Mouse (Mus musculus) liver, embryonic 14.5 days (tissue): ENCODE data around the gene Il22. TPM values are rescaled to one million over a fixed set of nuclear protein-coding genes. Genes with fewer than 3 reads are reported as not detected.
A peak's percentile ranks its signal among the peaks of the same experiment; 100 is the strongest.

ENCODE experiments used
- ATAC-seq: fragments of 200-750 bp; cut with Nextera tagmentation; 2 replicates; pipeline ENCODE4 v1.8.0; 2017; ENCODE audit warnings: moderate number of reproducible peaks, mild to moderate bottlenecking, moderate library complexity; ENCODE audit not compliant: insufficient read depth
- DNase-seq, 3 experiments: peaks; one replicate each; pipeline ENCODE4 v3.0.0-alpha.2; 2012 to 2013; ENCODE audit warnings: low read depth in 3 of 3, low spot score in 3 of 3
- H3K27ac ChIP-seq: fragments of 300-500 bp; sonication (generic); 2 replicates; pipeline ENCODE4 v1.5.1; 2014; ENCODE audit warnings: moderate library complexity, mild to moderate bottlenecking, control low read depth, inconsistent platforms
- H3K27me3 ChIP-seq: fragments of 300-500 bp; sonication (generic); 2 replicates; pipeline ENCODE4 v1.6.1; 2014; ENCODE audit warnings: mild to moderate bottlenecking, low read length, moderate library complexity; ENCODE audit not compliant: control insufficient read depth, insufficient read depth
- H3K36me3 ChIP-seq: fragments of 300-500 bp; sonication (generic); replicated peaks from 2 replicates; pipeline ENCODE4 v1.6.1; 2014; ENCODE audit warnings: low read depth; ENCODE audit not compliant: control insufficient read depth, insufficient read depth
- H3K4me1 ChIP-seq, 2 experiments: fragments of 200-500 bp in 1 of 2; fragments of 300-500 bp in 1 of 2; sonication (generic) in 1 of 2; replicated peaks; 2 replicates each; pipeline ENCODE4 v1.6.1; 2012 to 2014; ENCODE audit warnings: antibody characterized with exemption in 1 of 2, inconsistent platforms in 1 of 2, low read length in 1 of 2; ENCODE audit not compliant: control insufficient read depth in 2 of 2, insufficient read depth in 2 of 2
- H3K4me2 ChIP-seq: fragments of 300-500 bp; sonication (generic); 2 replicates; pipeline ENCODE4 v1.6.1; 2014; ENCODE audit warnings: low read depth, mild to moderate bottlenecking, control low read depth, moderate library complexity
- H3K4me3 ChIP-seq, 2 experiments: fragments of 200-500 bp in 1 of 2; fragments of 300-500 bp in 1 of 2; sonication (generic) in 1 of 2; 2 replicates each; pipeline ENCODE4 v1.5.1; 2012 to 2014; ENCODE audit warnings: low read depth in 2 of 2, low read length in 2 of 2, mild to moderate bottlenecking in 2 of 2, control low read depth in 1 of 2, inconsistent platforms in 1 of 2, moderate library complexity in 1 of 2; ENCODE audit not compliant: insufficient read depth in 1 of 2
- H3K9ac ChIP-seq: fragments of 300-500 bp; sonication (generic); replicated peaks from 2 replicates; pipeline ENCODE4 v1.6.1; 2014; ENCODE audit warnings: mild to moderate bottlenecking, control low read depth, moderate library complexity
- H3K9me3 ChIP-seq: fragments of 300-500 bp; sonication (generic); 2 replicates; pipeline ENCODE4 v1.6.1; 2016; ENCODE audit warnings: low read length, mixed read lengths; ENCODE audit not compliant: control insufficient read depth
- CTCF ChIP-seq: IDR thresholded peaks from 2 replicates; pipeline ENCODE4 v1.5.1; 2016; ENCODE audit warnings: antibody characterized with exemption, low read depth, control low read depth
- EP300 ChIP-seq: IDR thresholded peaks from 2 replicates; pipeline ENCODE4 v1.6.1; 2016; ENCODE audit warnings: antibody characterized with exemption, low read depth
- WGBS: fragments of 180-500 bp; shearing (Covaris S2); extraction: QIAGEN DNeasy Blood & Tissue Kit; methylation state at CpG from one replicate; pipeline ENCODE4 v1.1.7; 2014; ENCODE audit not compliant: insufficient replicate concordance; 5-methylcytosine and 5-hydroxymethylcytosine counted together
- polyA plus RNA-seq, 2 experiments: library from polyadenylated mRNA; depleted of rRNA in 1 of 2; stranded (reverse) in 1 of 2; unstranded in 1 of 2; fragments of >200 nt; fragmentation: Nextera tagmentation in 1 of 2; extraction: Ambion mirVana in 1 of 2; gene quantifications; 2 replicates each; pipeline versions ENCODE4 v1.2.1 to v1.2.3; 2012 to 2014

Gene Il22
- polyA plus RNA-seq (2012; rRNA removed) (not detected in 2 replicates), polyA plus RNA-seq (2014; fragmentation: Nextera tagmentation; extraction: Ambion mirVana) (not detected in 2 replicates)

- no peaks in the 10 kb centered on the region for H3K4me1 ChIP-seq
- H3K4me3 ChIP-seq = no peak within 1 kb of the TSS
- no peaks in the 10 kb centered on the region for H3K36me3 ChIP-seq
- ATAC-seq (no peak), DNase-seq (no peak)
- no peaks in the 10 kb centered on the region for H3K9me3 ChIP-seq
- WGBS = 64% methylated on average over 4 of the region's 4 CpGs
- H3K4me2 ChIP-seq = no peak within 1 kb of the TSS
- no peak within 1 kb of the TSS for H3K9ac ChIP-seq
- no peaks in the 10 kb centered on the region for H3K27me3 ChIP-seq
- TF ChIP-seq CTCF = no peak
- no peak for TF ChIP-seq EP300
- H3K27ac ChIP-seq = no peak within 1 kb of the TSS
These were observed at the start of gene Il22 for GRCm38 (mm10) chr10:118204642-118205041. Gene Il22, plus strand, starts transcription at chr10:118204942.

- no peaks in the 10 kb centered on the region for H3K36me3 ChIP-seq
- H3K27ac ChIP-seq = no peak overlapping the region
- no peaks in the 10 kb centered on the region for H3K27me3 ChIP-seq
- no peak for DNase-seq
- ATAC-seq = no peak
- peak; percentile 9; the same call in 1 of the 2 replicates for TF ChIP-seq CTCF
- TF ChIP-seq EP300 = no peak
- H3K4me1 ChIP-seq = no peaks in the 10 kb centered on the region
- H3K9ac ChIP-seq = no peak overlapping the region
- no peak overlapping the region for H3K4me2 ChIP-seq
- H3K4me3 ChIP-seq = no peak overlapping the region
- no peaks in the 10 kb centered on the region for H3K9me3 ChIP-seq
These were observed 48.8 kb upstream of the Il22 start for GRCm38 (mm10) chr10:118155932-118156331.

DNA sequence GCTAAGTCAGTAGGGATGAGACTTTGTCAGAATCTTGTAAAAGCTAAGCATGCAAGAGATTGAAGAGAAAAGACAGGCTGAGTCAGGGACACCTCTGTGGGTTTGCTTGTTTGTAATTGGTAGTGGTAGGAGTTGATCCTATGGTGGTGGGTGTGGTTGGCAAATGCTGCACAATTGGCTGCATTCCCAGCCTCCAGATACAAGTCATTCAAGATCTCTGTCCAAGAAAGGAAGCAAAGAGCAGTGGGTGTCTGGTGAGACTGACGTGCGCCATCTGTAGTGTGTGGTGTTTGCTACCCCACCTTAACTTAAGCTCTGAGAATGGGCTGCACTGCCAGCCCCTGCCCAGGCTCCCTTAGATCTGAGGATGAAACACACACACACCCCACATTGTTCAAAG is 43.6 kb upstream of the Il22 start:
- Histone ChIP-seq H3K9ac (no peak overlapping the region), H3K4me3 (no peak overlapping the region), H3K36me3 (no peaks in the 10 kb centered on the region), H3K9me3 (no peaks in the 10 kb centered on the region), H3K27me3 (no peaks in the 10 kb centered on the region), H3K4me1 (no peaks in the 10 kb centered on the region), H3K4me2 (no peak overlapping the region), H3K27ac (no peak overlapping the region)
- 100% methylated on average over 2 of the region's 2 CpGs for WGBS
- no peak for ATAC-seq
- no peak for DNase-seq
- TF ChIP-seq CTCF (no peak), EP300 (no peak)

- Histone ChIP-seq H3K4me2 (no peak overlapping the region), H3K9ac (no peak overlapping the region), H3K27me3 (no peaks in the 10 kb centered on the region), H3K4me3 (no peak overlapping the region), H3K27ac (no peak overlapping the region), H3K9me3 (no peaks in the 10 kb centered on the region), H3K36me3 (no peaks in the 10 kb centered on the region), H3K4me1 (no peaks in the 10 kb centered on the region)
- no peak for ATAC-seq
- DNase-seq = no peak
- WGBS = 82% methylated on average over 12 of the region's 12 CpGs
- TF ChIP-seq EP300 = no peak
These were observed 35.5 kb upstream of the Il22 start for GRCm38 (mm10) chr10:118169212-118169611.

DNA sequence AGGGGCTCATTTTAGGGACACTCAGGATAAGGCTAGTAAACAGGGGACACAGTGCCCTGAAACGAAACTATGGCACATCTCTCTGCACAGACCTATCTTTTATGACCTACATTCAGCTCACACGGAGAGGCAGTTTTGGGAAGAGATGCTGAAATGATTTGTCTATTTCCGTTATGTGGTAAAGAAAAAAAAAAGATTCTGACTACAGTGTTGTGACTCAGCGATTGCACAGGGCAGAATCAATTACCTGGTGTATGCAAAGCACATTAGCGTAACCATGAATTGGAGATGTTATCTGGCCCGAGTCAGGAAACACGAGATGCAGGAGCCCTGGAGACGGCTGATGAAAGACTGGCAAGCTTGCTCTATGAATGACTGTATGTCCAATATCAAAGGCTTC is 32.3 kb upstream of the Il22 start:
- 35% methylated on average over 8 of the region's 8 CpGs for WGBS
- Histone ChIP-seq H3K4me2 (no peak overlapping the region), H3K27ac (no peak overlapping the region), H3K9ac (no peak overlapping the region), H3K27me3 (no peaks in the 10 kb centered on the region), H3K4me1 (no peaks in the 10 kb centered on the region), H3K9me3 (no peaks in the 10 kb centered on the region), H3K4me3 (no peak overlapping the region), H3K36me3 (no peaks in the 10 kb centered on the region)
- TF ChIP-seq EP300 (no peak), CTCF (no peak)
- ATAC-seq = no peak
- no peak for DNase-seq
